Mouse (Mus musculus) neural tube, embryonic 11.5 days (tissue): ENCODE results near the gene Sgcg. TPM values are rescaled to one million over a fixed set of nuclear protein-coding genes. Genes with fewer than 3 reads are reported as not detected.

Source experiments
- ATAC-seq: fragments of 200-750 bp; cut with Nextera tagmentation; 2 replicates; pipeline ENCODE4 v1.8.0; 2017; ENCODE audit warnings: moderate number of reproducible peaks, mild to moderate bottlenecking, moderate TSS enrichment, moderate library complexity; ENCODE audit not compliant: insufficient read depth, low FRiP score, low TSS enrichment
- DNase-seq: peaks from one replicate; pipeline ENCODE4 v3.0.0-alpha.2; 2015; ENCODE audit warnings: low spot score
- H3K27ac ChIP-seq: fragments of 300-500 bp; sonication (generic); 2 replicates; pipeline ENCODE4 v1.5.1; 2014; ENCODE audit warnings: low read depth, mild to moderate bottlenecking, low read length
- H3K27me3 ChIP-seq: fragments of 300-500 bp; sonication (generic); 2 replicates; pipeline ENCODE4 v1.6.1; 2014; ENCODE audit warnings: mild to moderate bottlenecking, low read length, mixed read lengths; ENCODE audit not compliant: control insufficient read depth, insufficient read depth
- H3K36me3 ChIP-seq: fragments of 300-500 bp; sonication (generic); 2 replicates; pipeline ENCODE4 v1.6.1; 2014; ENCODE audit warnings: mild to moderate bottlenecking, low read length, moderate library complexity, mixed read lengths; ENCODE audit not compliant: control insufficient read depth, insufficient read depth
- H3K4me1 ChIP-seq: fragments of 300-500 bp; sonication (generic); 2 replicates; pipeline ENCODE4 v1.6.1; 2014; ENCODE audit warnings: low read length, mixed read lengths; ENCODE audit not compliant: control insufficient read depth, insufficient read depth
- H3K4me2 ChIP-seq: fragments of 300-500 bp; sonication (generic); 2 replicates; pipeline ENCODE4 v1.6.1; 2014; ENCODE audit warnings: low read depth, mild to moderate bottlenecking, moderate library complexity
- H3K4me3 ChIP-seq: fragments of 300-500 bp; sonication (generic); 2 replicates; pipeline ENCODE4 v1.5.1; 2014; ENCODE audit warnings: low read depth, low read length
- H3K9ac ChIP-seq: fragments of 300-500 bp; sonication (generic); 2 replicates; pipeline ENCODE4 v1.6.1; 2014; ENCODE audit warnings: mild to moderate bottlenecking, low read length
- H3K9me3 ChIP-seq: fragments of 300-500 bp; sonication (generic); 2 replicates; pipeline ENCODE4 v1.6.1; 2016; ENCODE audit warnings: low read length; ENCODE audit not compliant: control insufficient read depth
- WGBS: fragments of 180-500 bp; shearing (Covaris S2); extraction: QIAGEN DNeasy Blood & Tissue Kit; methylation state at CpG from one replicate; pipeline ENCODE4 v1.1.7; 2014; 5-methylcytosine and 5-hydroxymethylcytosine counted together
- polyA plus RNA-seq: library from polyadenylated mRNA; unstranded; fragments of >200 nt; fragmentation: Nextera tagmentation; extraction: Ambion mirVana; gene quantifications from 2 replicates; pipeline ENCODE4 v1.2.1, GENCODE M21; 2014

Sgcg gene
- polyA plus RNA-seq, 1 experiment from 2014 or later = 2.0 TPM

DNA sequence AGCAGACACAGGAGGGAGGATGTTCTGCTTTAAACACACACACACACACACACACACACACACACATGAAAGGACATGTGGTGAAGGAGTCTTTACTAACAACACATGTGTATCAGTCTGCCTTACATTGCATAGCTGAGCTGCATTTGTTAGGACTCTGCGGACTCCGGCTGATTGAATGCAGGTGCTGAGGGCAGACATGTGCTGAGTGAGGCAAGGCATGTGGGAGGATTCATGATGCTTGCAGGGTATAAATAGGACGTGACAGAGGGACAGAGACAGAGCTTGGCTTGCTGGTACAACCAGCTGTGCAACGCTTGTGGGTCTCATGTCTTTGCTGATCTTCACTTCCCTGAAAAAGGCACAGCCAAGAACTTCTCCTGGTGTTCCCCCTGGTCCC, 34.5 kb downstream of the Sgcg start:
- ATAC-seq (no peak), DNase-seq (peak; percentile 24)

DNA sequence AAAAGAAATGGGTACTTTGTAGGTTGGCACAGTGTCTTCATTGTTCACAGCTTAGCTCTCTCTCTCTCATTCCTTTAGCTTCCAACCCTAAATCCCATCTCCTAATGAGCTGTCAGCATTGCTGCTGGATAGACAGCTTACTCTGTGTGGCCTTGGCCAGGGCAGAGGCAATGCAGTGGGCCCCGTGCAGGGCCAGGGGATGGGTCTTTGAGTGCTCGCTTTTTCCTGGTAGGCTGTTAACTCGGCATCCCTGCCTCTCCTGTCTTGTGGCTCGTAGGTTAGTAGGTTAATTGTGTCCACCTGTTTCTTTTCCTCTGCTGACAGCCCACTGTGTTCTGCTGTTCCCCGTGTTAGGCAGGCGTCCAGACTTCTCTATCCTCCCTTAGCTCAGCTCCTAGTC, 35.8 kb downstream of the Sgcg start:
- no peak overlapping the region for H3K4me3 ChIP-seq
- no peak overlapping the region for H3K9ac ChIP-seq
- H3K27ac ChIP-seq = no peak overlapping the region
- no peaks in the 10 kb centered on the region for H3K27me3 ChIP-seq
- no peaks in the 10 kb centered on the region for H3K4me1 ChIP-seq
- WGBS = 67% methylated on average over 6 of the region's 6 CpGs
- ATAC-seq (no peak), DNase-seq (no peak)
- H3K4me2 ChIP-seq = no peak overlapping the region
- H3K36me3 ChIP-seq = no peaks in the 10 kb centered on the region
- no peaks in the 10 kb centered on the region for H3K9me3 ChIP-seq

More for the DNA sequence above, 34.5 kb downstream of the Sgcg start:
- Histone ChIP-seq H3K36me3 (no peaks in the 10 kb centered on the region), H3K4me1 (no peaks in the 10 kb centered on the region), H3K4me2 (no peak overlapping the region), H3K9ac (no peak overlapping the region), H3K27me3 (no peaks in the 10 kb centered on the region), H3K27ac (no peak overlapping the region), H3K9me3 (no peaks in the 10 kb centered on the region), H3K4me3 (no peak overlapping the region)
- 68% methylated on average over 4 of the region's 4 CpGs for WGBS

DNA sequence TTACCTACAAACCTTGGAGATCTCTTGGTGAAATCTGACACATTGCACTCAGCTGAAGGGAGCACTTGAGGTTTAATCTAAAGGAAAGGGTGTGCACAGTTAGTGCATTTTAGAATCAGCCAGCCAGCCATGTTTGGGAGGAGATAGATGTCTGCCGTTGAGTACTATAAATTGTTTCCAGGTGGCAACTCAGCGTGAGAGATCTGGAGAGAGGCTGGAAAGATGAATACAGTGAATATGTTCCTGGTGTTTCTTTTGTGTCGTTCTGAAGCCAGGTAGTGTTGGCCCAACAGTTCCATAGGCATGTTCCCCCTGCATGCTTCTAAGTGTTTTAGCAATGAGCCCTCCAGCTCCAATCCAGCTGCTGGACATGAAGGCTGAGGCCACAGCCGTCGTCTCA, 37.1 kb downstream of the Sgcg start:
- H3K4me1 ChIP-seq = no peaks in the 10 kb centered on the region
- ATAC-seq (no peak), DNase-seq (no peak)
- no peak overlapping the region for H3K27ac ChIP-seq
- H3K27me3 ChIP-seq = no peaks in the 10 kb centered on the region
- no peak overlapping the region for H3K4me2 ChIP-seq
- H3K36me3 ChIP-seq = no peaks in the 10 kb centered on the region
- no peaks in the 10 kb centered on the region for H3K9me3 ChIP-seq
- H3K9ac ChIP-seq = no peak overlapping the region
- no peak overlapping the region for H3K4me3 ChIP-seq
- 82% methylated on average over 5 of the region's 5 CpGs for WGBS

DNA sequence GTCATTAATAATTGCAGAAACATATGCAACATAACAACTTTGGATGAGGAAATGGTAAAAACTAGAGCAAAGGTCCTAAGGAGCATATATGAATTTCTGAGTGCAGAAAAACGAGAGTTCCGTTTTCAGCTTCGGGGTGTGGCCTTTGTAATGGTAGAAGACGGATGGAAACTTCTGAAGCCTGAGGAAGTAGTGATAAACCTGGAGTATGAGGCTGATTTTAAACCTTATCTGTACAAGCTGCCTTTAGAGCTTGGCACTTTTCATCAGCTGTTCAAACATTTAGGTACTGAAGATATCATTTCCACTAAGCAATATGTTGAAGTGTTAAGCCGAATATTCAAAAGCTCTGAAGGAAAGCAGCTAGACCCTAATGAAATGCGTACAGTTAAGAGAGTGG, 46.5 kb downstream of the Sgcg start:
- DNase-seq (no peak), ATAC-seq (no peak)
- no peaks in the 10 kb centered on the region for H3K4me1 ChIP-seq
- peaks cover 5% of the 10 kb centered on the region for H3K36me3 ChIP-seq
- no peak overlapping the region for H3K4me3 ChIP-seq
- 0 out of 2 replicates have a peak, but pooled peaks cover 2% of the 10 kb centered on the region for H3K9me3 ChIP-seq
- no peak overlapping the region for H3K9ac ChIP-seq
- no peak overlapping the region for H3K4me2 ChIP-seq
- H3K27ac ChIP-seq = no peak overlapping the region
- 96% methylated on average over 6 of the region's 6 CpGs for WGBS
- no peaks in the 10 kb centered on the region for H3K27me3 ChIP-seq

DNA sequence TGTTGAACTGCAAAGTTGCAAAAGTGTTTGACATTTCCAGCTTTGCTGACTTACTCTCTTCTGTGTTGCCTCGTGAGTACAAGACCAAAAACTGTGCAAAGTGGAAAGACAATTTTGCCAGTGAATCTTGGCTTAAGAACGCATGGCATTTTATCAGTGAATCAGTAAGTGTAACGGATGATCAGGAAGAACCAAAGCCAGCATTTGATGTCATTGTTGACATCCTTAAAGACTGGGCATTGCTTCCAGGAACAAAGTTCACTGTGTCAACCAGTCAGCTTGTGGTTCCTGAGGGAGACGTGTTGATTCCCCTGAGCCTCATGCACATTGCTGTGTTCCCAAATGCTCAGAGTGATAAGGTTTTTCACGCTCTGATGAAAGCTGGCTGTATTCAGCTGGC, 48.2 kb downstream of the Sgcg start:
- ATAC-seq (no peak), DNase-seq (no peak)
- Histone ChIP-seq H3K27ac (no peak overlapping the region), H3K4me1 (no peaks in the 10 kb centered on the region), H3K27me3 (no peaks in the 10 kb centered on the region), H3K4me2 (no peak overlapping the region), H3K9me3 (0 out of 2 replicates have a peak, but pooled peaks cover 2% of the 10 kb centered on the region), H3K36me3 (peaks cover 9% of the 10 kb centered on the region), H3K4me3 (no peak overlapping the region), H3K9ac (no peak overlapping the region)
- WGBS = 93% methylated on average over 5 of the region's 5 CpGs

DNA sequence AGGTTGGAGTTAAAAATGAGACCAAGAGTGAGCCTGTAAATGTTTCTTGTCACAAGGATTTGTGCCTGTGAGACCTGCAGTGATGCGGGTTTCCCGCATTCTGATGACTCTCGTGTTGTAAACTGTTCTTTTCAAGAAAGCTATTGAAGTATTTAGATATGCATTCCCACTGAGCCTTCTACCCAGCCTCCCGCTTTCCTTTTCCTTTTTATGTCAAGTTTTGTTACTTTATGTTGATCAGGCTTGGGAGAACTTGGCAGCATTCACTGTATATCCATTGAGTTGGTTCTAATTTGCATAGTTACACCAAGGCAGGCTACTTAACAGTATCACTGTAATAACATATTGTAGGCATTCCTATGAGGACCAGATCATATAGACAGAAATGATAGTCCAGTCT, 63.9 kb downstream of the Sgcg start:
- Histone ChIP-seq H3K27me3 (no peaks in the 10 kb centered on the region), H3K9ac (no peak overlapping the region), H3K4me1 (no peaks in the 10 kb centered on the region), H3K4me2 (no peak overlapping the region), H3K36me3 (0 out of 2 replicates have a peak, but pooled peaks cover 5% of the 10 kb centered on the region), H3K4me3 (no peak overlapping the region), H3K27ac (no peak overlapping the region), H3K9me3 (no peaks in the 10 kb centered on the region)
- WGBS = 86% methylated on average over 4 of the region's 4 CpGs
- ATAC-seq = no peak
- no peak for DNase-seq

DNA sequence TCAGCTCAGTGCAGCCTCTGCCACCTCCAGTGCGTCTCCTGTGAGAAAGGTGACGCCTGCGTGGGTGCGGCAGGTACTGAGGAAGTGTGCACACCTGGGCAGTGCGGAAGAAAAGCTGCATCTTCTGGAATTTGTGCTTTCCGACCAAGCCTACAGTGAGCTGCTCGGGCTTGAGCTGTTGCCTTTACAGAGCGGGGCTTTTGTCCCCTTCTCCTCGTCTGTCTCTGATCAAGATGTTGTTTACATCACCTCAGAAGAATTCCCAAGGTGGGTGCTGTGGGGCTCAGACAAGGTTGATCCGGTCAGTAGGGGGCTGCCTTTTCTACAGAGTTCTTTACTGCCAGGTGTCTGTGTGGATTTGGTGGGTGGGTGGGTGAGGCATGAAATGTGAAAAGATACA, 66.0 kb downstream of the Sgcg start:
- DNase-seq (no peak), ATAC-seq (no peak)
- Histone ChIP-seq H3K9ac (no peak overlapping the region), H3K27ac (no peak overlapping the region), H3K27me3 (no peaks in the 10 kb centered on the region), H3K4me2 (no peak overlapping the region), H3K36me3 (0 out of 2 replicates have a peak, but pooled peaks cover 5% of the 10 kb centered on the region), H3K4me3 (no peak overlapping the region), H3K9me3 (no peaks in the 10 kb centered on the region), H3K4me1 (no peaks in the 10 kb centered on the region)
- WGBS = 84% methylated on average over 10 of the region's 10 CpGs

DNA sequence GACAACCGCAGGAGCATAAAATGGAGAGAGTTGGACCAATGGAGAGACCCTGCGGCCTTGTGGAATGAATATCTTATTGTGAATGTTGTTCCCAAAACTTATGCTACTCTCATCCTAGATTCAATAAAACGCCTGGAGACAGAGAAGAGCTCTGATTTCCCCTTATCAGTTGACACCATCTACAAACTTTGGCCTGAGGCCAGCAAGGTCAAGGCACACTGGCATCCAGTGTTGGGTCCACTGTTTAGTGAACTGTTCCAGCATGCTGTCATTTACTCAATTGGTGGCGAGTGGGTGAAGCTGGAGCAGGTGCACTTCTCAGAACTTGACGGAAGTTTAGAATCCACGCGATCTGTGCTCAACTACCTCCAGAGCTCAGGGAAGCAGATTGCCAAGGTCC, 66.4 kb downstream of the Sgcg start:
- no peaks in the 10 kb centered on the region for H3K27me3 ChIP-seq
- H3K4me2 ChIP-seq = no peak overlapping the region
- H3K36me3 ChIP-seq = 0 out of 2 replicates have a peak, but pooled peaks cover 5% of the 10 kb centered on the region
- no peak overlapping the region for H3K27ac ChIP-seq
- WGBS = 92% methylated on average over 7 of the region's 7 CpGs
- no peaks in the 10 kb centered on the region for H3K4me1 ChIP-seq
- ATAC-seq (no peak), DNase-seq (no peak)
- H3K4me3 ChIP-seq = no peak overlapping the region
- no peaks in the 10 kb centered on the region for H3K9me3 ChIP-seq
- H3K9ac ChIP-seq = no peak overlapping the region

DNA sequence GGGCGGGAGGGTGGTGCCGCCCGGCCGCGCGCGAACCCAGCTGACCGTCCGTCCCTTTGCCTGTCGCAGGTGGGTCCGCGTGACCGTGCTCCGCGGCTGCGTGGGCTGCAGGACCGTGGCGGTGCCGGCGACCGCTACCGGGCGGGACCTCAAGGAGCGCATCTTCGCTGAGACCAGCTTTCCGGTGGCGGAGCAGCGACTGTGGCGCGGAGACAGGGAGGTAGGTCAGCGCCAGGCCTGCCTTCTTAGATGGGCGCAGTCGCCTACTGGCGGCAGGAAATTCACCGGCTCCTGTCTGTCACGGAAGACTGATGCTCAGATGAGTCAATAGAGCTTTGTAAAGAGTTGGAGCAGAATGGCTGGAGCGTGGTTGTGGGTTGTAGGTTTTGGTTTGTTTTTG, 85.1 kb downstream of the Sgcg start:
- Histone ChIP-seq H3K4me1 (peaks cover 7% of the 10 kb centered on the region; the same call in 1 of the 2 replicates), H3K9me3 (no peaks in the 10 kb centered on the region), H3K4me3 (peak overlapping the region; percentile 84), H3K27ac (peak overlapping the region; percentile 95), H3K4me2 (peak overlapping the region; percentile 64), H3K9ac (peak overlapping the region; percentile 90), H3K27me3 (no peaks in the 10 kb centered on the region; the same call in 1 of the 2 replicates), H3K36me3 (no peaks in the 10 kb centered on the region)
- WGBS = under 1% methylated on average over 37 of the region's 37 CpGs
- DNase-seq = peak; percentile 80
- peak; percentile 65 for ATAC-seq
